ENCODE assay signal across 12 mouse cellular contexts in genomic region chr2:178867086-178867485, GRCm38 (mm10).
A peak's percentile ranks its signal among the peaks of the same experiment; 100 is the strongest.
DNase-seq lines count a peak whose midpoint lies in the region; ATAC-seq lines count a peak whose summit lies in the region.
"Had no signal": no experiment of that assay in that cellular context is flagged by ENCODE, and none has a peak within 500 bp of the region (broad histone marks: within the 10 kb centered on the region; RNA-seq: fewer than 3 reads in every experiment).

No protein-coding gene starts in this region.

- 58% methylated on average over 3 of the region's 3 CpGs for WGBS in liver, embryonic 12.5 days (ENCODE audit: insufficient replicate concordance)

- no peak overlapping the region for H3K4me2 ChIP-seq in liver, embryonic 12.5 days
- H3K4me2 ChIP-seq: neural tube, embryonic 12.5 days had no signal

- no peaks in the 10 kb centered on the region for H3K4me1 ChIP-seq in liver, embryonic 12.5 days
- H3K4me1 ChIP-seq: neural tube, embryonic 12.5 days had no signal

- no peak for ATAC-seq in liver, embryonic 12.5 days
- ATAC-seq in granulocyte monocyte progenitor cell, adult 5-6 weeks (replicated peaks; ENCODE audit: poor library complexity, severe bottlenecking): peak; percentile 47
- ATAC-seq: forebrain, postnatal 0 days had no signal

- DNase-seq in adrenal gland, postnatal 10 days: peak; percentile 60
- no peak for DNase-seq in adrenal gland, adult 18-20 months (ENCODE audit: low spot score in 2 of 2)
- peak; percentile 22 for DNase-seq in liver
- peak; percentile 51 for DNase-seq in R1 (ENCODE audit: low read depth, low spot score)
- no peak for DNase-seq in natural killer cell, adult 2 months (ENCODE audit: low spot score in 2 of 2)
- no peak for DNase-seq in cerebellum, adult 9-11 months
- DNase-seq: cerebellum, postnatal 25 days; forebrain, postnatal 0 days; layer of hippocampus, adult 9-11 months had no signal

- H3K9ac ChIP-seq in liver, embryonic 12.5 days: no peak overlapping the region
- H3K9ac ChIP-seq: forebrain, postnatal 0 days; neural tube, embryonic 12.5 days had no signal

- no peaks in the 10 kb centered on the region for H3K36me3 ChIP-seq in liver, embryonic 12.5 days
- H3K36me3 ChIP-seq: neural tube, embryonic 12.5 days had no signal

- H3K4me3 ChIP-seq in liver, embryonic 12.5 days: no peak overlapping the region
- H3K4me3 ChIP-seq: neural tube, embryonic 12.5 days had no signal

- no peaks in the 10 kb centered on the region for H3K27me3 ChIP-seq in liver, embryonic 12.5 days (replicated peaks)
- H3K27me3 ChIP-seq: neural tube, embryonic 12.5 days had no signal

- H3K27ac ChIP-seq in liver, embryonic 12.5 days: no peak overlapping the region
- H3K27ac ChIP-seq: neural tube, embryonic 12.5 days had no signal

- H3K9me3 ChIP-seq in liver, embryonic 12.5 days (replicated peaks): no peaks in the 10 kb centered on the region; the same call in 1 of the 2 replicates
- H3K9me3 ChIP-seq: neural tube, embryonic 12.5 days had no signal

Comparison
In these comparisons a context has a peak if more than half of its experiments do, and no peak if none do; other contexts are left out.
1. DNase-seq: peak in adrenal gland, postnatal 10 days (single experiment), liver (single experiment) and R1 (single experiment); none in adrenal gland, adult 18-20 months (0 of 2), natural killer cell, adult 2 months (0 of 2) and cerebellum, adult 9-11 months (single experiment).